Mouse (Mus musculus) thymus, adult 18-20 months (tissue): ENCODE measurements around the gene Gm28230.

ENCODE experiments used
- DNase-seq, 2 experiments: peaks; one replicate each; pipeline ENCODE4 v3.0.0; 2022; ENCODE audit warnings: mixed read lengths in 2 of 2

The Gm28230 gene

DNA sequence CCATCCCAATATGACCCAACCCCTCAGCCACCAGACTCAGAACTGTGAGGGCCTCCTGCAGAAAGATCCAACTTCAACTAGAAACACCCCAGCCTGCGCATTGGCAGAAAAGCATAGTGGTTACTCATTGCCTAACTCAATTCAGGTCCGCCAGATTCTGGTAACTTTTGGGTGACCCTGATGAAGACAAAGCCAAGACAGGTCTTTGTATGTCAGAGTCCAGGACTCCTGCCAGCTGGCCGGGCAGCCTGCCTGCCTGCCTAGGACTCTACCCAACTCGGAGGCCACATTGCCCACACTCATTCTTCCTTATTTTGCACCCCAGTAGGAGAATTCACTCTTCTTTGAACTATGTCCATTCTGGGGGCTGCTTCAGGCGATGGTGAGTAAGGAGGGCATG is at the start of gene Gm28230:
Gene Gm28230 (plus strand): TSS at position 178 of the 400 bp plus-strand sequence.
- no peak for DNase-seq

GRCm38 (mm10) chr2:74677106-74677505 is 49.4 kb upstream of the Gm28230 start:
- DNase-seq: no peak

DNA sequence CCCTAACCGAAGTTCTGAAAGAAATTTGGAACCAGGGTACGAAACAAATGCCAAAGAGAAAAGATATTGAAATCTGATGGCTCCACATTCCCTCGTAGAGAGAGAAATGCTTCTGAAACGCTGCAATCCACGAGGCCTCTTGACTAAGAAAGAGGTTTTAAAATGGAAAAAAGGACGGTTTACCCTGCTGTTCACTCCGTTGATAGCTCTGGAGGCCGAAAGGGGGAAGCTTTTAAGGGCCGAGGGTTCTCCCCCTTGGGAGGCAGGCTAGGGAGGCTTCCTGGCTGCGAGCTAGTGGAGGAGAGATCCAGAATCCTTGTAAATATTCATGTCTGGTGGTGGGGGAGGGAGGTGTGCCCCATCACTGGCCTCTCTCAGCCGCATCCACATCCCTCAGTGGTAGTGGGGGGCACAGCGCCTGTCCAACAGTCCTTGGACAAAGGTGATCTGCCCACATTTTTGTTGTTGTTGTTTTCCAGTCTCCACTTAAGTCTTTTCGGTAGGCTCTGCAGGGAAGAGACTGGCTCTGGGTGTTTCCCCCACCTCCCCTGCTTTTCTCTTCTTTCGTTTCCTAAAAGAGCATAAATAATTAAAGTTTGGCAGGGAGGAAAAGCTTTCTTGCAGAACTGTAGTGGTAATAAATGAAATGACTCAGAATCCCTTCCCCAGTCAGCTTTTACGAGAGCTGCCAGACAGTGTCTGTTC is 47.5 kb upstream of the Gm28230 start, which contains the start of gene Hoxd11:
Gene Hoxd11 (plus strand): TSS at position 667 of the 705 bp plus-strand sequence.
- DNase-seq: no peak

- DNase-seq: no peak
Measured at GRCm38 (mm10) chr2:74679596-74679971, 46.9 kb upstream of the Gm28230 start.

DNA sequence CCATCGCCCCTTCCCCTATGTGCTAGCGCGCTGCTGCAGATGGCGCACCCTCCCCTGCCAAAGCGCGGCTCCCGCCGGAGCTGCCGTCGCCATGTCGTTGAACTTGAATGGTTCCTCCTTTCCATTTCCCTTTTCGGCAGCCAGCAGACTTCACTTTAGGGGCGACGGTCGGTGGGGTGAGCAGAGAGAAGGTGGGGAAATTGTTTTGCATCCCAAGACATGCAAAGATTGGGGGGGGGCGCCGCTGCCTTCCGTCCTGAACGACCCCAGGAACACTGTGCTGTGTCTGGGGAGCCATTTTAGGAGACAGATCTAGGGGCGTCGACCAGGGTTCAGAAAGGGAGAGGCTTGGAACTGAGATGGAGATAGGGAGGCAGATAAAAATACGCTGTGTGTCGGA is 46.5 kb upstream of the Gm28230 start:
- DNase-seq: no peak

GRCm38 (mm10) chr2:74680561-74681398 is 45.7 kb upstream of the Gm28230 start:
- no peak for DNase-seq

DNA sequence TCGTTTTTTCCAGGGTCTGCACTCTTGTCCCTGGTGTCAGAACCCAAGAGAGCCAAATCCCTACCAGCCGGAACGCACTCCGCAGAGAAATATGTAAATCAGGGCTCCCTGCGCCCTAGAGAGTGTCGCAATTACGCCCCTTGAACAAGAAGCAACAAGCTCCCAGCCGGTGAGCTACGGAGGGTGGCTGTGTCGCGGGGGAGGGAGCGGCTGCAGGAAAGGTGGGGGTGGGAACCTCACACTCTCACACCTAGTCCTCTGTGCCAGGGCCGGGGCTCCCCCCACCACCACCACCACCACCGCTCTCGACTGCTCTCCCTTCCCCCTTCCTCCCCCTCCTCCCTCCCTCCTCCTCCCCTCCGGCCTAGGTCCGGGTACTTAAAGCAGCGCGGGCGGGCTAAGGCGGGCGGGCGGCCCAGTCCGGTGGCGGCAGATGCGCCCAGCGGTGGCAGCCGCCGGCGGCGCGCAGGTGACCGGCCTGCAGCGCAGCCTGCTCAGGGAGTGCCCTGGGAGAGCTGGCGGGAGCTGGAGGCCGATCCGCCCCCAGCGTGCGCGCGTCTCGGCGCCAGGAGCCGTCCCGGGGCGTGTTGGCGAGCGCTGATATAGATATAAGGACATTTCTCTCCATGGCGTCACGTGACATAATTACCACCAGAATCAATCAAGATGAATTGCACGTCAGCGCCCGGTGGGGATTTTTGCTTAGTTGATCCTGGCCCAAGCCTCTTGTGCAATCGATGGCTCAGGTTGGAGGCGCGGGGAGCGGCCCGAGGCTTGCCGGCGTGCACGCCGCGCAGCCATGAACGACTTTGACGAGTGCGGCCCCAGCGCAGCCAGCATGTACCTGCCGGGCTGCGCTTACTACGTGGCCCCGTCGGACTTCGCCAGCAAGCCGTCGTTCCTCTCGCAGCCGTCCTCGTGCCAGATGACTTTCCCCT is 44.7 kb upstream of the Gm28230 start:
- no peak for DNase-seq

- no peak for DNase-seq
Measured at GRCm38 (mm10) chr2:74682796-74683195, 43.7 kb upstream of the Gm28230 start.

DNA sequence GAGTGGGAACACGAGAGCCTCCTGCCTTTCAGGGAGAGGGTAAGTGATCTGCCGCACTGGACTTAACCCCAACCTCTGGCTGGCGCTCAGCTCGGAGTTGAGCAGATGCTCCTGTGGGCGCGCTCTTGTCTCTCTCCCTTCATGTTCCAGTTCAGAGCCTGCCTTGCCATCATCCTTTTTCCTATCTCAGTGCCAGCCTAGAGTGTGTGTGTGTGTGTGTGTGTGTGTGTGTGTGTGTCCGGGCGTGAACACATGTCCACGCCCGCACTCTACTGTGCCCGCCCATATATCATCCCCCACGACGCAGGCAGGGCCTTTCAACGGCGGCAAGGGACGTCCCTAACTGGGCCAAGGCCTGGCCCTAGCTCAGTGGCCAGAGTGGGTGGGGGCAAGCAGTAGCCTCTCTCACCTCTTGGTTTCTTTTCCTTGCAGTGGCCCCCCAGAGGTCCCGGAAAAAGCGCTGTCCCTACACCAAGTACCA is 43.0 kb upstream of the Gm28230 start:
- DNase-seq: no peak

DNA sequence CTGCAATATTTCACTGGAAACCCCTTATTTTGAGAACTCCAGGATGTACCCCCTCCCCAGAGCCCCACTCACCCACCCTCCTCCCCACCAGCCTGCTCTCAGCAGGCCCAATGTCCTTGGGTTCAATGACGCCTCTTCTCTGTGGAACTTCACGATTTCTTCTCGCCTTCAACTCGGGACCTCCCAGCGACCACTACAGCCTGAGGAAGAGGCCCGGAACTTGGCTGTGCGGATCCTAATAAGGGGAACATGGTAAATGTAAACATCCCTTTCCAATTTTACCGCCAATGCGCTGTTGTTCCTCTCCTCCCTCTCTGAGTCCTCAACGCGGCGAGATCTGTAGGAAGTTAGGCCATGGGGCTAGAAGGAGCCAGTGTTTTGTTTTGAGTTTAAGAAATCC is 42.4 kb upstream of the Gm28230 start:
- no peak for DNase-seq

DNA sequence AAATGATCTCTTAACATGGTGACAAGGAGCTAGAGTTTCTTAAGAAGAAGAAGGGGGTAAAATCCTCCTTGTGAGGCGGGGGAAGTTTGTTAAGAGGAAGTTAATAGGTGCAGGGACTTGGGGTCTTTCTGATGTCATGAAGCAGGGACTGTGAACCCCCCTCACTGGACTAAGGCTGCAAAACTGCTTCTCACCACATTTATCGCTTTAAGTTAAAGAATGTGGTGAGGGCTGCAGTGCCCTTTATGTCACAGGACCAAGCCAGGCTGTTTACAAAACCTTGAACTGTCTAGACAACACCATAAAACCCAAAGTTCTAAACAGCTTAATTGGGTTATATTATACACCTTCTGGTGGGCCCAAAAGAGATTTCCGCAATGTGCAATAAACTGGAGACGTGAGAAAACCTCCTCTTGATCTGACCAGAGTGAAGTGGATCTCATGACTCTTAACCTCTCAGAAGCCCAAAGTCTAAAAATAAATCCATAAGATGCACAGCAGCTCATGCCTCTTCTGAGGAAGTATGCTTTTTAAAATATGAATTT is 41.4 kb upstream of the Gm28230 start:
- no peak for DNase-seq

- no peak for DNase-seq
Measured at GRCm38 (mm10) chr2:74686301-74686987, 40.1 kb upstream of the Gm28230 start.

GRCm38 (mm10) chr2:74686988-74687697 is 39.4 kb upstream of the Gm28230 start:
- no peak for DNase-seq

DNA sequence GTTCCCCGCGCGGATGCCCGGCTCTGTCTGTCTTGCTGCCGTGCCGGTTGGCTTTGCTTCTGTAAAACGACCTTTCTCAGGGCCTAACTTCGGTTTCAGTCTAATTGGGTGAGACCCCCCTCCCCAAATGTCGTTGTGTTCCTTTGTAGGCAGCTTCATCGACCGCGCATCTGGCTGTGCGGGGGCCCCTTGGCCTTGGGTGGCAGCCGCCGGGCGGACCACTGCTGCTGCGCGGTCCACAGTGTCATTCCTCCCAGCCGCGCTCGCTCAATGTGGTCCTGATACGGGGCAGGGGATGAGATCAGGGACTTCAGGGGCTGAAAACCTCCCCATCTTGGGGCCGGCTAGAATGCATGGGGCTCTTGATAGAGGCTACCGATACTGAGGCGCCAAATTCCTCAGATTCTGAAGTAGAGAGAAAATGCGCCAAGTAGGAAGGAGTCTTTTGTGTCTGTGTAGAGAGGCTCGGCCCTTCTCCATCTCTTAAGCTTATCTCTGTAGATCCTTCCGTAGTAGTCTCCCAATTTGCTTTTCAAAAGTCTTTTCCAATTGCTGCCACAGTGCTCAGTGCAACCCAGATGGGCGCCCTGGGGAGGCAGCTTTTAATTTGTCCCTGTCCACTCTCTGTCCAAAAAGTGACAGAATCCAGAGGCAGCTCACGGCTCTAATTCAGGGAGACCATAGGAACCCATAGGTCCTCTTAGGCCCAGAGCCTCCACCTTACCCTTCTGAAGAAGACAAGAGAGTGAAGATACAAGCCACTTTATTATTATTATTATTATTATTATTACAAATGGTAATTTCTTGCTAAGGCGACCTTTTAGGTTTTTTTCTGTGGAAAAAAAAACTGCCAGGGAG is 38.6 kb upstream of the Gm28230 start:
- no peak for DNase-seq

DNA sequence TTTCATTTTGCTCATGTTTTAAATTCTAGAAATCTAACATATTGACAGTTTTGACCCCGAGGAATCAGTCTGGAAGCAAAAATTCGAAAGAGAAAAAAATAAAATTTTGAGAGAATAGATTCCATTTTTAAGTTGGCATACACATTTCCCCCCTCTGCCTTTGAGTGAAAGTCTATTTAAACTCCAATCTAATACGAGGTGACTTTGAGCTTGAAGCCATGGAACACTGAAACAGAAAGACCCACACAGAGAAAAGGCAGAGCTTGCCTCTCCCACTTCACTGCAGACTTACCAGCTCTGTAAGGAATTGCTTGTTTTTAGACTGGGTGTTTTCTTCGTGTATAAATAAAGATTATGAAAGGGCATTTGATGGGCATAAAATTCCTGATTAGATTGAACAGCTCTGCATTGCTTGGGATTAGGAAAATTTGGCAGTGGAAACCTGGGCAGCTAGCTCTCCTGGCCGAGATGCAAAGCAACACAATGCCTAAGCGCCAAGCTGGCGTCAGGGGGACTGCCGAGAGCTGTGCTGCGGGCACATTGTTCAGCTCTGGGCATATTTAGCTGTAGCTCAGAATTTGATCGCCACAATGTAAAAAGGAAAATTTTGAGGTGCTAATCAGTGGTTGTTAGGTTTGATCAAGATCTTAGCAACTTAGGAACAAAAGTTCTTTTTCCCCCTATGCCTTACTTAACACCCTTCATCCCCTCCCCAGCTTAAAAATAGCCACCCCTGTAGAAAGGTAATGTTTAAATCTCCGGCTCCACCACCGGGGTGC is 37.5 kb upstream of the Gm28230 start:
- no peak for DNase-seq

DNA sequence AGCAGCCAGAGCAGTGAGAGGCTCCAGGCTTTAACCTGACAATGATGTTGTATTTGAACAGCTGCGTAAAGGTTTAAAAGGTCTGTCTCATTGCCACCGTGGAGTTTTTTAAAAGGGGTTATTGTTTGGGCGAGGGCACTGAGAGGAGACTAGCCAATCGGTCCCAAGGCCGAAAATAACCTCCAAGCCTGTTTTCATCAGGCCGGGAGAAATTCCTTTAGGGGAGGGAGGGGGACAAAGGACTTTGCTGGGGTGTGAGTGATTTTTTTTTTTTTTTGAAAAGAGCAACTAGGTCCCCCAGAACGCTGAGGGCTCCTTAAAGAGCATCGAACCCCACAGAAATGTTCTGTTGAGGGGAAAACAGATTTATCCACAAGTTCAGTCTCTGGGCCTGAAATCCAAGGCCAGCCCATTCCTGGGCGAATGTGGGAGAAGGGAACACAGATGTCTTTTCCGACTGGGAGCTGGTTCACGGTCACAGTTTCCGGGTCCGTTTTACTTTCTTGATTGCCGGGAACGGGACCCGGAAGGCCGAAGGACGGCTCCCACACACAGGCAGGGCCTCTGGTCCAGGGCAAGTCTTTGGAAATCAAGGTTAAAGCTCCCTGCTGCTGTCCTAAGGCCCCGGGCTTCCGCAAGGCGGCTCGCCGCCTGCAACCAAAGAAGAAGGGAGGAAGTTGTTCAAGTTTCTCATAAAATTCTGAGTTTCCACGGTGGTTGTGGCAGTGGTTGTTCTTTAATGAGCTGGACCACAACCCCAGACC is 36.8 kb upstream of the Gm28230 start:
- no peak for DNase-seq

- DNase-seq: no peak
Measured at GRCm38 (mm10) chr2:74690338-74690716, 36.2 kb upstream of the Gm28230 start.
